Mouse (Mus musculus) lung, embryonic 15.5 days (tissue): ENCODE measurements around the gene Dlg2. TPM values are rescaled to one million over a fixed set of nuclear protein-coding genes. Genes with fewer than 3 reads are reported as not detected.

Source experiments
- ATAC-seq: fragments of 200-750 bp; cut with Nextera tagmentation; 2 replicates; pipeline ENCODE4 v1.8.0; 2017; ENCODE audit warnings: moderate number of reproducible peaks, borderline replicate concordance; ENCODE audit not compliant: low FRiP score, low TSS enrichment; ENCODE audit errors: extremely low read depth
- H3K27ac ChIP-seq: fragments of 300-500 bp; sonication (generic); 2 replicates; pipeline ENCODE4 v1.5.1; 2015; ENCODE audit warnings: moderate library complexity, mild to moderate bottlenecking, inconsistent platforms
- H3K27me3 ChIP-seq: fragments of 300-500 bp; sonication (generic); 2 replicates; pipeline ENCODE4 v1.6.1; 2015; ENCODE audit warnings: inconsistent platforms
- H3K36me3 ChIP-seq: fragments of 300-500 bp; sonication (generic); 2 replicates; pipeline ENCODE4 v1.6.1; 2015; ENCODE audit warnings: inconsistent platforms
- H3K4me1 ChIP-seq: fragments of 300-500 bp; sonication (generic); 2 replicates; pipeline ENCODE4 v1.6.1; 2015; ENCODE audit warnings: inconsistent platforms
- H3K4me2 ChIP-seq: fragments of 300-500 bp; sonication (generic); 2 replicates; pipeline ENCODE4 v1.6.1; 2015; ENCODE audit warnings: inconsistent platforms, mild to moderate bottlenecking, moderate library complexity
- H3K4me3 ChIP-seq: fragments of 300-500 bp; sonication (generic); 2 replicates; pipeline ENCODE4 v1.5.1; 2015; ENCODE audit warnings: mild to moderate bottlenecking, inconsistent platforms
- H3K9ac ChIP-seq: fragments of 300-500 bp; sonication (generic); 2 replicates; pipeline ENCODE4 v1.6.1; 2015; ENCODE audit warnings: inconsistent platforms
- H3K9me3 ChIP-seq: fragments of 300-500 bp; sonication (generic); 2 replicates; pipeline ENCODE4 v1.6.1; 2016; ENCODE audit warnings: inconsistent platforms
- WGBS: fragments of 180-500 bp; shearing (Covaris S2); methylation state at CpG from one replicate; pipeline ENCODE4 v1.1.7; 2015; 5-methylcytosine and 5-hydroxymethylcytosine counted together
- polyA plus RNA-seq: library from polyadenylated mRNA; unstranded; fragments of >200 nt; fragmentation: Nextera tagmentation; extraction: Ambion mirVana; gene quantifications from 2 replicates; pipeline ENCODE4 v1.2.1, GENCODE M21; 2015

Gene Dlg2
- polyA plus RNA-seq, 1 experiment from 2014 or later, result 2.3 TPM

DNA sequence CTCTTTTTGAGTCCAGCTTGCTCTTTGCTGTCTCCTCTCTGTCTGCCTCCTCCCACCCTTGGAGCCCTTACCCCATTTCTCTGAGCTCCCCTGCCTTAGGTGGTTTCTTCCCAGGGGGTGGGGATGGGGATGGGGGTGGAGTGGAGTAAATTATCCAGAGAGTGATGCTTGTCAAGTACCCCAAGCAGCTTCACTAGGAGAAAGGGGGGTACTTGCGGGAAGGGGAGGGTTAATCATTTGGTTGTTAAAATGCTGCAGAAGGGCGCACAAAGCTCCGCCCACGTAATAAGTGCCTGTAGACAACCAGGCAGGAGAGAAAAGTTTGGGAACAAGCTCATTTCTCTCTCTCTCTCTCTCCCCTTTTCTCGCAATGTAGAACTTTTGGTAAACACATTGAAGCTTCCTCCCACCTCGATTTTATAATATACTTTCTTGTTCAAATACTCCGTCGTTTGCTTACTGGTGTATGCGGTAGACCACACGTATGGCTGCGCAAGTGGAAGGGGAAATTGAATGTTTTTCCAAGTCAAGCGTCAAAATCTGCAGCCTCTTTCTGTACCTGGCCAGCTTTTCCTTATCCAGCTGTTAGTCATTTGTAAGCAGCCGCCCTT is 410.0 kb downstream of the Dlg2 start:
- WGBS, result 3% methylated on average over 13 of the region's 13 CpGs

DNA sequence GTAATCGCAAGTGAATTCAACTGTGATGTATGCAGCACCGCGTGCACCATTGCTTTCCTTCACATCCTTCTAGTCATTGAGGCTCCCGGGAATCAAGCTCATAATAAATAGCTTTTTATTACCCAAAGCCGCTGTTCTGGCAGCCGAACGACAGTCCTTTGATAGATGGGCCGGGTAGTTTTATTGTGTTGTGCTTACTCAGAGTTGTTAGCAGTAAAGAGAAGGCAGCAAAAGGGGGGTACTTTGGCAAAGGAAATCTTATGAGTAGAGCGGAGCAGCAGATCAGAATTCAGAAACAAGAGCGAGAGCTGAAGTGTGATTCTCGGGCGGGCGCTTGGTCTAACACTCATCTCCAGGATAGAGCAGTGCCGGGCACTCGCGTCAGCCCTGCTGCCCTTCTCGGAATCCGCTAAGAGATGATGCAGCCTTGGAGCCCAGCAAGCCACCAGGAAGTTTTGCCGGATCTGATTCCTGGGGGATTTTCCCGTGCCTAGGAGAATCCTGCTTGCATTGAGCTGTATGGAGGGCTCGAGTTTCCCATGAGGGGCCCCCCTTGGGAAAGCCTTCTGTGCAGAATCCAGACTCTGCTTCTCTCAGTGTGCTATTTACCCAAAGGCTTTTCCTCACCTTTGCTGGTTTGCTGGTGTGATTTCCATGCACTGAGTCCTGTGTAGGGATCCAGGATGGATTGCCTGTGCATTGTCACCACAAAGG is 410.7 kb downstream of the Dlg2 start:
- peak overlapping the region; percentile 48 for H3K4me2 ChIP-seq
- 1% methylated on average over 21 of the region's 21 CpGs for WGBS
- ATAC-seq, result no peak
- no peak overlapping the region for H3K27ac ChIP-seq
- H3K4me3 ChIP-seq, result peak overlapping the region; percentile 21
- H3K9ac ChIP-seq, result no peak overlapping the region
- no peaks in the 10 kb centered on the region for H3K9me3 ChIP-seq
- peaks cover 5% of the 10 kb centered on the region; the same call in 1 of the 2 replicates for H3K27me3 ChIP-seq
- H3K36me3 ChIP-seq, result no peaks in the 10 kb centered on the region
- H3K4me1 ChIP-seq, result no peaks in the 10 kb centered on the region

More for the DNA sequence above, 410.0 kb downstream of the Dlg2 start:
- peak overlapping the region; percentile 21 for H3K4me3 ChIP-seq
- peak overlapping the region; percentile 48 for H3K4me2 ChIP-seq
- H3K36me3 ChIP-seq, result no peaks in the 10 kb centered on the region
- peaks cover 5% of the 10 kb centered on the region; the same call in 1 of the 2 replicates for H3K27me3 ChIP-seq
- H3K27ac ChIP-seq, result no peak overlapping the region
- H3K9me3 ChIP-seq, result no peaks in the 10 kb centered on the region
- ATAC-seq, result no peak
- no peaks in the 10 kb centered on the region for H3K4me1 ChIP-seq
- no peak overlapping the region for H3K9ac ChIP-seq

DNA sequence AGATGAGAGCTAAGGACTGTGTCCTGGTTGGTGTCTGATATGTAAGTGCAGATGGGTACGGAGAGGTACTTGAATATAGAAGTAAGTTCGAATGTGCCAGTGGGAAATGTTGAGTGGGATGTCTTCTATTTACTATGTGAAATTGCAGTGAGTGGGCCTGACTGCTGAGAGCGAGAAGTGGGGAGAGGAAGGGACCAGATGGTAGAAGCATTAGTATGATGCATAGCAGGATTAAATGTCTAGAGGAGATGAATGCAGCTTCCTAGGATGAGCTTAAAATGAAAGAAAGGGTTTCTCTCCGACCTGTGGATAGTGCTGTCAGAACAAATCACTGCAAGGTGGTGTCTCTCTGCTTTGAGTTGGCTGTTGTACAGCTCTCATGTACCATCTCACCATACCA is 451.0 kb downstream of the Dlg2 start:
- H3K27ac ChIP-seq, result no peak overlapping the region
- no peaks in the 10 kb centered on the region for H3K4me1 ChIP-seq
- H3K27me3 ChIP-seq, result no peaks in the 10 kb centered on the region
- no peak overlapping the region for H3K4me2 ChIP-seq
- H3K9ac ChIP-seq, result no peak overlapping the region
- H3K4me3 ChIP-seq, result no peak overlapping the region
- no peaks in the 10 kb centered on the region for H3K36me3 ChIP-seq
- H3K9me3 ChIP-seq, result no peaks in the 10 kb centered on the region
- ATAC-seq, result no peak
- WGBS, result 73% methylated on average over 4 of the region's 4 CpGs

DNA sequence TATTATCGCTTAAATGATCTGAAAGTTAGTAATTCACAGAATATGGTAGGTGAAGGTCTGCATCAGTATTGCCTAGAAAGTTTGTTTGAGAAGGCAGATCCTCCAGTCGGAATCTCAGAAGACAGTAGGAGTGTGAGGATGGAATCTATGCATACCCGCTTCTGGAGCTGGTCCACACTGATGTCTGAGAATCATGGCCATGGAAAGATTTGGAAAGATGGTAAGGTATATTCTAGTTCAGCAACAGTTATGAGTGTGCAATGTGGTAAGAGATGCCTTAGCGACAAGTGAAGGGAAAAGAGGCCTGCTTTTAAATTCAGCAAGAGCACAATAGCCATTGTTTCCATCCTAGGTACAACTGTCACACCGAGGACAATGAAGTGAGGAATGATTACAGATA is 464.3 kb downstream of the Dlg2 start:
- H3K27me3 ChIP-seq, result no peaks in the 10 kb centered on the region
- H3K4me2 ChIP-seq, result no peak overlapping the region
- no peaks in the 10 kb centered on the region for H3K36me3 ChIP-seq
- no peaks in the 10 kb centered on the region for H3K9me3 ChIP-seq
- ATAC-seq, result no peak
- 80% methylated on average over 5 of the region's 5 CpGs for WGBS
- H3K27ac ChIP-seq, result no peak overlapping the region
- no peaks in the 10 kb centered on the region for H3K4me1 ChIP-seq
- H3K9ac ChIP-seq, result no peak overlapping the region
- H3K4me3 ChIP-seq, result no peak overlapping the region

DNA sequence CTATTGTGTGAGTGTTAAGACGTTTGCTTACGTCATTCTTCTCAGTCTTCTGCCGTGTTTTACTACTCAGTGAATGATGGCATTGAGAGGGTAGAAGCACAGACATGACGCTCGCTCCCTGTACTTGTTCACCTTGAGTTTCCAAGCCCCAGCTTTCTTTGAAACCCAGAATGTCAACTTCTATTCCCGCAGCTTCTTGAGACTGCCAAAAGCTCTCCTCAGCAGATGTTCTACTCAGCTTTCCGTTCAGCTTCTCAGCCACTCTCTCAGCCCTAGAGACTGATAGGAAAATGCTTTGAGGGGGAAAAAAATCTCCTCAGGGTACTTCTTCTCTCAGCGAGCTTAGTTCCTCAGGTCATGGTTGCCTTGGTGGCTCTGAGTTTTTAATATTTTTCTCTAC is 470.6 kb downstream of the Dlg2 start:
- no peak overlapping the region for H3K9ac ChIP-seq
- no peaks in the 10 kb centered on the region for H3K4me1 ChIP-seq
- no peak overlapping the region for H3K27ac ChIP-seq
- ATAC-seq, result no peak
- no peaks in the 10 kb centered on the region for H3K36me3 ChIP-seq
- no peaks in the 10 kb centered on the region for H3K9me3 ChIP-seq
- WGBS, result 55% methylated on average over 8 of the region's 8 CpGs
- no peak overlapping the region for H3K4me2 ChIP-seq
- H3K27me3 ChIP-seq, result no peaks in the 10 kb centered on the region
- H3K4me3 ChIP-seq, result no peak overlapping the region

DNA sequence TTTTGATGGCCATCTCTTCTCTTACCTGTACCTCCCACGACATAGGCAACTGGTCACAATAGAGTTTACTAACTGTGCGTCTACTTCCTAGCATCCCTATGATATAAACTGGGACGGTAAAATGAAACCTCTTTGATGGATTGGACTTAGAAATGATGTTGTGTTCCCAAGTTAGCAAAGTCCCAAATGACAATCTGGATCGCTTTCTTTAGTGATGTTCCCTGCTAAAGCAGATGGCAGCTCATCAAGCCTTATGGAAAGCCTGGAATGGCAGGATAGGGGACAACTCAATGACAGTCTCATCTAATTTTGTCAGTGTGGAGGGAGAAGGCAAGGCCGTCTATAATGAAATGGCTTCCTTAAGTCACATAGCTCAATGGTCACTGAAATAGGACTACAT is 472.7 kb downstream of the Dlg2 start:
- ATAC-seq, result no peak
- Histone ChIP-seq H3K4me2 (no peak overlapping the region), H3K27ac (no peak overlapping the region), H3K36me3 (no peaks in the 10 kb centered on the region), H3K4me1 (no peaks in the 10 kb centered on the region), H3K9ac (no peak overlapping the region), H3K27me3 (no peaks in the 10 kb centered on the region), H3K9me3 (no peaks in the 10 kb centered on the region), H3K4me3 (no peak overlapping the region)
- WGBS, result 84% methylated on average over 5 of the region's 5 CpGs

DNA sequence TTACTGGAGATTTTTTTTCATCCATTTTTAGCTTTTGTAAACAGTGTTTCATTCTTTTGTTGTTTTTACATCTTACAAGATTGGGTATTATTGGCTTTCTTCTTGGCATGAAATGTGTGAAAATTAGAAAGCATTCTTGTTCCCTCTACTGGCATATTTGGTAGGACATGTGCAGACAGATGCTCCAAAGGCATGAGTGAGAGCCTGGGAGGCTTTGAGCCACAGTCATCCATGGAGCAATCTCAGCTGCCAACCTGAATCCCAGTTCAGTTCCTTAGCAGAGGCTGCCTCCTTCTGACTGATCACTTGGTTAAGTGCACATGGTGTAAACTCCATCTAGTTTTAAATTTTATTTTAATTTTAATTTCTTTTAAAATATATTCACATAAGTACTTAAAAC is 500.8 kb downstream of the Dlg2 start:
- Histone ChIP-seq H3K27ac (no peak overlapping the region), H3K4me3 (no peak overlapping the region), H3K9me3 (no peaks in the 10 kb centered on the region), H3K9ac (no peak overlapping the region), H3K4me1 (no peaks in the 10 kb centered on the region), H3K4me2 (no peak overlapping the region), H3K27me3 (no peaks in the 10 kb centered on the region), H3K36me3 (no peaks in the 10 kb centered on the region)
- ATAC-seq, result no peak

DNA sequence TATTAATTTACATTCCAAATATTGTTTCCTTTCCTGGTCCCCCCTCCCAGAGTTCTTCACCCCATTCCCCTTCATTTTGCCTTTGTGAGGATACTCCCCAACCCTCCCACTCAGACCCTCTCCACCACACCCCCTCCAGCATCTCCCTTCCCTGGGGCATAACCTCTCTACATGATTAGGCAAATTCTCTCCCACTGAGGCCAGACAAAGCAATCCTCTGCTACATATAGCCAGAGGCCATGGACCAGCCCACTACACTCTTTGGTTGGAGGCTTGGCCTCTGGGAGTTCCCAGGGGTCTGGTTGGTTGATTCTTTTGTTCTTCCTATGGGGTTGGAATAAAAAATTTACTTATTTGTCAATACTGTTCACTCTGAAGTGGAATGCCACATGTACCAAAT is 505.6 kb downstream of the Dlg2 start:
- no peaks in the 10 kb centered on the region for H3K27me3 ChIP-seq
- H3K9me3 ChIP-seq, result no peaks in the 10 kb centered on the region
- no peak overlapping the region for H3K9ac ChIP-seq
- H3K36me3 ChIP-seq, result no peaks in the 10 kb centered on the region
- H3K27ac ChIP-seq, result no peak overlapping the region
- no peak overlapping the region for H3K4me3 ChIP-seq
- no peaks in the 10 kb centered on the region for H3K4me1 ChIP-seq
- no peak overlapping the region for H3K4me2 ChIP-seq
- ATAC-seq, result no peak

DNA sequence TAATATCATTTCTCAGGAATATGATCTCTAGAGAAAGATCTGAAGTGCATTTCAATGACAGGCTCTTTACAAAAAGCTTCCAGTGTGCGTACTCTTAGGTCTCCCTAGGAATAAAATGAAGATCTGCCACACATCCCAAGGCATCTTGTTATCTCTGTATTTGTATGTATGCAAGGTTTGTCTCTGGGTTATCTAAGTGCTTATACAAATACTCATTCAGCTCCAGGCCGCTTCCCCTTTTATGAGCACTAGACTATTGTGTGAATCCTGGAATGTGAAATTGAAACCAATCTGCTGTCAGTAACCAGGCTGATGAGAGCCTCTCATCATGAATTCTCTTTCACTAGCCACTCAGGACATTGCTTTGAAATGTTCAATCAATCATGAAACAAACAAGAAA is 534.2 kb downstream of the Dlg2 start:
- H3K9me3 ChIP-seq, result no peaks in the 10 kb centered on the region
- H3K27ac ChIP-seq, result no peak overlapping the region
- no peaks in the 10 kb centered on the region for H3K4me1 ChIP-seq
- ATAC-seq, result no peak
- H3K4me3 ChIP-seq, result no peak overlapping the region
- no peak overlapping the region for H3K9ac ChIP-seq
- H3K36me3 ChIP-seq, result no peaks in the 10 kb centered on the region
- H3K27me3 ChIP-seq, result no peaks in the 10 kb centered on the region
- 55% methylated on average over 2 of the region's 2 CpGs for WGBS
- H3K4me2 ChIP-seq, result no peak overlapping the region

DNA sequence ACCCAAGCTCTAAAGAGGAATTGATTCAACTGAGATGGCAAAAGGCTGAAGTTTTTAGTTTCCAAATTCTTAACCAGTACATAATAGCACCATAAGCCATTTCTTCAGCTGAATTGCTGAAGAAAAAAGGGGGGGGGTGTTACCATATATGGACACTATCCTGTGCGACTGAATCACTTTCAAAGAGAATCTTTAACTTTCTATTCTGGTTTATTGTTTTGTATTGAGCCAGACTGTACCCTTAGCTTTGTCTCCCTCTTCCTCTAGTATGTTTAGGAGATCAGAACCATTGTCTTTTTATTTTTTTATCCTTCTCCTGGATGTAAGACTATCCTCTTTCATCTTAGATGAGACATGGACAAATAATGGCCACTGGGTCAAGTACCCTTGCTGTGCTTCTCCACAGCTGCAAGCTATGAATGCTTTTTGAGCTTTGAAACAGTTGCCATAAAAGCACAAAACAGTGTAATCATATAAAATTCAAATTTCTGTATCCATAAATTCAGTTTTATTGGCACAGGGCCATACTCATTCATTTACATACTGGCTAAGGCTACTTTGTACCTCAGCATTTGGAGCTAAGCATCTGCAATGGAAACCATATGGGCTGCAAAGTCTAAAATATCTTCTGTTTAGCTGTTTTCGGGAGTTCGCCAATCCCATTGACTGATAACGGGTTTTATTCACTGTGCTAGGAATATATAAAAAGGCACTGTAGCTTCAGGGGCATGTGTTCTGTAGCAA is 568.7 kb downstream of the Dlg2 start:
- WGBS, result 71% methylated on average over 4 of the region's 4 CpGs
- no peaks in the 10 kb centered on the region for H3K36me3 ChIP-seq
- no peaks in the 10 kb centered on the region for H3K4me1 ChIP-seq
- H3K4me3 ChIP-seq, result no peak overlapping the region
- H3K27ac ChIP-seq, result no peak overlapping the region
- H3K9me3 ChIP-seq, result no peaks in the 10 kb centered on the region
- no peak overlapping the region for H3K9ac ChIP-seq
- H3K4me2 ChIP-seq, result no peak overlapping the region
- H3K27me3 ChIP-seq, result no peaks in the 10 kb centered on the region
- no peak for ATAC-seq

DNA sequence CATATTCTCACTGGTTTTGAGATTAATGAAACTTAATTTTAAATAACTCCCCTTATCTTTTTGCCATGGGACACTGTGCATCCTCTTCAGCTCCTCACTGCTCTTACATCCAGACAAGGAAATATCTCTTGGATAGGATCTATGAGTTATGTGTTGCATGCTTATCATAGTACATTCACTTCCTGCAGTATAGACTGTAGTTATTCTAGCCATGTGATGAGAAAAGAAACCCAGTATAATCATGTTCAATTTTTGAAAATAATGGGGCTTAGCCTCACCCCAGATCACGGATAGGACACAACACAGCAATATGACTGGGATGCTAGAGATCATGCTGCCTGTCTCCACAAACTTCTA is 569.2 kb downstream of the Dlg2 start:
- H3K9me3 ChIP-seq, result no peaks in the 10 kb centered on the region
- no peak overlapping the region for H3K4me3 ChIP-seq
- WGBS, result 81% methylated on average over 1 of the region's 1 CpGs
- H3K4me2 ChIP-seq, result no peak overlapping the region
- no peaks in the 10 kb centered on the region for H3K36me3 ChIP-seq
- no peaks in the 10 kb centered on the region for H3K27me3 ChIP-seq
- no peak overlapping the region for H3K27ac ChIP-seq
- H3K4me1 ChIP-seq, result no peaks in the 10 kb centered on the region
- no peak for ATAC-seq
- no peak overlapping the region for H3K9ac ChIP-seq

DNA sequence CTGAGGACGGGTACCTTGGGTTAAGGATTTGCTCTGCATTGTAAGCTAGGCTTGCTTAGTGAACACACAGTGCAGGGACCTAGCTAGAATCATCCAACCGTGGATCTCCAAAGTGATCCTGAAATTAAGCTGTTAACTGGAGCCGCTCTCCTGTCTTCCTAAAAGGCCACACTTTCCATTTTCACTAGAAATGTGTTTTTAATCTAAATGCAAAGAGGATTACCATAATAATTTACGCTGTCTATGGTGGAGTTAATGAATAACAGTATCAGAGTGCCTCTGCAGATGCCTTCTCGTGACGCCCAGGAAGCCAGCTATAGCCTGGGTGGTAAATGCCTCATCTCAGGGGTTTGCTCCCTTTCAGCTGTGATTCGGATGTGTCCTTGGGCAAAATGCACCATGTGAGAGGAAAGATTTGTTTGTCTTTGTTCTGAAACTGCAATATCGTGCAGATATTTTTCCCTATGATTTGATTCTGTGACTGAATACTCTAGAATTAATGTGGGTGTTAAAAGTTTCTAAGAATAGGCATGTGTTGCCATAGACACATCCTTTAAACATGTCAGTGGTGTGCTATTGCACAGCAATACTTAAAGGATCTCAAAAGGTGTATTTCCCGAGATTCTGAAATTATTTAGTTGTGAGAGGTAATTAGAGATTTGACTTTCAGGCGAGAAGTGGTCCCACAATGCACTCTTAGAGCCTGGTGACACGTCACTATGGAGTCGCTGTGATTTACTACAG is 587.0 kb downstream of the Dlg2 start:
- Histone ChIP-seq H3K4me1 (no peaks in the 10 kb centered on the region), H3K4me2 (no peak overlapping the region), H3K9ac (no peak overlapping the region), H3K9me3 (no peaks in the 10 kb centered on the region), H3K27me3 (no peaks in the 10 kb centered on the region), H3K4me3 (no peak overlapping the region), H3K36me3 (no peaks in the 10 kb centered on the region), H3K27ac (no peak overlapping the region)
- ATAC-seq, result no peak
- 68% methylated on average over 12 of the region's 12 CpGs for WGBS
